Mouse (Mus musculus): ENCODE data around the gene Fut2.
"Not testable (repeated sequence)": the region's sequence is repeated elsewhere in the genome, so short reads cannot be mapped to it uniquely, and the experiment has no call there.

Fut2 gene

GRCm38 (mm10) chr7:45667761-45668160, 1.6 kb upstream of the Fut2 start:
- DNase-seq: peak; percentile 69

- no peak for DNase-seq
Observed at GRCm38 (mm10) chr7:45665303-45666138, 673 bp downstream of the Fut2 start.

- not testable (repeated sequence) for DNase-seq
Observed at GRCm38 (mm10) chr7:45661702-45662101, 4.5 kb downstream of the Fut2 start.

- DNase-seq: no peak
Observed at GRCm38 (mm10) chr7:45660746-45661478, 5.3 kb downstream of the Fut2 start.

GRCm38 (mm10) chr7:45654424-45655047, 11.7 kb downstream of the Fut2 start:
- no peak for DNase-seq

- not testable (repeated sequence) for DNase-seq
Observed at GRCm38 (mm10) chr7:45650484-45650883, 15.7 kb downstream of the Fut2 start.

- no peak for DNase-seq
Observed at GRCm38 (mm10) chr7:45649351-45649750, 16.8 kb downstream of the Fut2 start.

- DNase-seq: no peak
Observed at GRCm38 (mm10) chr7:45646671-45647070, 19.5 kb downstream of the Fut2 start.

- DNase-seq: no peak
Observed at GRCm38 (mm10) chr7:45645591-45645971, 20.6 kb downstream of the Fut2 start.

GRCm38 (mm10) chr7:45644872-45645590, 21.2 kb downstream of the Fut2 start:
- DNase-seq: no peak

GRCm38 (mm10) chr7:45644183-45644582, 22.0 kb downstream of the Fut2 start:
- DNase-seq: peak; percentile 76

- DNase-seq: peak; percentile 96
Observed at GRCm38 (mm10) chr7:45643441-45644178, 22.6 kb downstream of the Fut2 start.

GRCm38 (mm10) chr7:45642503-45643255, 23.5 kb downstream of the Fut2 start:
- DNase-seq: no peak

- DNase-seq: no peak
Observed at GRCm38 (mm10) chr7:45642083-45642482, 24.1 kb downstream of the Fut2 start.

- no peak for DNase-seq
Observed at GRCm38 (mm10) chr7:45641391-45642040, 24.7 kb downstream of the Fut2 start.

GRCm38 (mm10) chr7:45640191-45640957, 25.8 kb downstream of the Fut2 start:
- DNase-seq: no peak

GRCm38 (mm10) chr7:45639561-45640027, 26.6 kb downstream of the Fut2 start, which contains the start of gene Mamstr:
TSS of gene Mamstr (plus strand) at chr7:45639977.
- no peak for DNase-seq

- peak; percentile 98 for DNase-seq
Observed at GRCm38 (mm10) chr7:45638623-45639401, 27.4 kb downstream of the Fut2 start.

GRCm38 (mm10) chr7:45637710-45638109, 28.5 kb downstream of the Fut2 start:
- no peak for DNase-seq
